Mouse (Mus musculus) forebrain, embryonic 12.5 days (tissue): ENCODE measurements around the gene Tmed10. TPM values are rescaled to one million over a fixed set of nuclear protein-coding genes. Genes with fewer than 3 reads are reported as not detected.

Experiments
- ATAC-seq: fragments of 200-750 bp; cut with Nextera tagmentation; 2 replicates; pipeline ENCODE4 v1.8.0; 2017; ENCODE audit warnings: moderate TSS enrichment; ENCODE audit not compliant: low FRiP score
- H3K27ac ChIP-seq: fragments of 300-500 bp; sonication (generic); 2 replicates; pipeline ENCODE4 v1.5.1; 2016; ENCODE audit warnings: mild to moderate bottlenecking
- H3K27me3 ChIP-seq: fragments of 300-500 bp; sonication (generic); 2 replicates; pipeline ENCODE4 v1.6.1; 2016; ENCODE audit warnings: mild to moderate bottlenecking
- H3K36me3 ChIP-seq: fragments of 300-500 bp; sonication (generic); replicated peaks from 2 replicates; pipeline ENCODE4 v1.6.1; 2016; ENCODE audit warnings: mild to moderate bottlenecking
- H3K4me1 ChIP-seq: fragments of 300-500 bp; sonication (generic); 2 replicates; pipeline ENCODE4 v1.6.1; 2016
- H3K4me2 ChIP-seq: fragments of 300-500 bp; sonication (generic); 2 replicates; pipeline ENCODE4 v1.6.1; 2016; ENCODE audit warnings: mild to moderate bottlenecking, moderate library complexity
- H3K4me3 ChIP-seq: fragments of 300-500 bp; sonication (generic); replicated peaks from 2 replicates; pipeline ENCODE4 v1.5.1; 2016; ENCODE audit warnings: mild to moderate bottlenecking
- H3K9ac ChIP-seq: fragments of 300-500 bp; sonication (generic); 2 replicates; pipeline ENCODE4 v1.6.1; 2016; ENCODE audit warnings: mild to moderate bottlenecking
- H3K9me3 ChIP-seq: fragments of 300-500 bp; sonication (generic); 2 replicates; pipeline ENCODE4 v1.6.1; 2016
- WGBS: fragments of 180-500 bp; shearing (Covaris S2); methylation state at CpG from one replicate; pipeline ENCODE4 v1.1.7; 2016; 5-methylcytosine and 5-hydroxymethylcytosine counted together
- polyA plus RNA-seq: library from polyadenylated mRNA; unstranded; fragments of >200 nt; fragmentation: Nextera tagmentation; extraction: Ambion mirVana; gene quantifications from 2 replicates; pipeline ENCODE4 v1.2.1, GENCODE M21; 2016

Tmed10 gene
- polyA plus RNA-seq, 1 experiment from 2014 or later = 208 TPM

- no peak for ATAC-seq
- no peak overlapping the region for H3K4me2 ChIP-seq
- WGBS = 84% methylated on average over 15 of the region's 15 CpGs
- no peak overlapping the region for H3K4me3 ChIP-seq
- no peaks in the 10 kb centered on the region for H3K36me3 ChIP-seq
- no peak overlapping the region for H3K9ac ChIP-seq
- H3K9me3 ChIP-seq = no peaks in the 10 kb centered on the region
- no peak overlapping the region for H3K27ac ChIP-seq
- H3K27me3 ChIP-seq = peaks cover 2% of the 10 kb centered on the region; the same call in 1 of the 2 replicates
- no peaks in the 10 kb centered on the region for H3K4me1 ChIP-seq
Observed at GRCm38 (mm10) chr12:85389204-85390185, 14.8 kb upstream of the Tmed10 start.

- Histone ChIP-seq H3K4me1 (no peaks in the 10 kb centered on the region), H3K4me2 (no peak overlapping the region), H3K27me3 (peaks cover 2% of the 10 kb centered on the region; the same call in 1 of the 2 replicates), H3K36me3 (no peaks in the 10 kb centered on the region), H3K9ac (no peak overlapping the region), H3K27ac (no peak overlapping the region), H3K4me3 (no peak overlapping the region), H3K9me3 (no peaks in the 10 kb centered on the region)
- no peak for ATAC-seq
- WGBS = 63% methylated on average over 5 of the region's 5 CpGs
Observed at GRCm38 (mm10) chr12:85385995-85386375, 11.3 kb upstream of the Tmed10 start.

GRCm38 (mm10) chr12:85385329-85385994 is 10.8 kb upstream of the Tmed10 start:
- Histone ChIP-seq H3K36me3 (no peaks in the 10 kb centered on the region), H3K27me3 (peaks cover 2% of the 10 kb centered on the region; the same call in 1 of the 2 replicates), H3K27ac (no peak overlapping the region), H3K9me3 (no peaks in the 10 kb centered on the region), H3K4me2 (no peak overlapping the region), H3K4me1 (no peaks in the 10 kb centered on the region), H3K9ac (no peak overlapping the region), H3K4me3 (no peak overlapping the region)
- 89% methylated on average over 10 of the region's 10 CpGs for WGBS
- no peak for ATAC-seq

DNA sequence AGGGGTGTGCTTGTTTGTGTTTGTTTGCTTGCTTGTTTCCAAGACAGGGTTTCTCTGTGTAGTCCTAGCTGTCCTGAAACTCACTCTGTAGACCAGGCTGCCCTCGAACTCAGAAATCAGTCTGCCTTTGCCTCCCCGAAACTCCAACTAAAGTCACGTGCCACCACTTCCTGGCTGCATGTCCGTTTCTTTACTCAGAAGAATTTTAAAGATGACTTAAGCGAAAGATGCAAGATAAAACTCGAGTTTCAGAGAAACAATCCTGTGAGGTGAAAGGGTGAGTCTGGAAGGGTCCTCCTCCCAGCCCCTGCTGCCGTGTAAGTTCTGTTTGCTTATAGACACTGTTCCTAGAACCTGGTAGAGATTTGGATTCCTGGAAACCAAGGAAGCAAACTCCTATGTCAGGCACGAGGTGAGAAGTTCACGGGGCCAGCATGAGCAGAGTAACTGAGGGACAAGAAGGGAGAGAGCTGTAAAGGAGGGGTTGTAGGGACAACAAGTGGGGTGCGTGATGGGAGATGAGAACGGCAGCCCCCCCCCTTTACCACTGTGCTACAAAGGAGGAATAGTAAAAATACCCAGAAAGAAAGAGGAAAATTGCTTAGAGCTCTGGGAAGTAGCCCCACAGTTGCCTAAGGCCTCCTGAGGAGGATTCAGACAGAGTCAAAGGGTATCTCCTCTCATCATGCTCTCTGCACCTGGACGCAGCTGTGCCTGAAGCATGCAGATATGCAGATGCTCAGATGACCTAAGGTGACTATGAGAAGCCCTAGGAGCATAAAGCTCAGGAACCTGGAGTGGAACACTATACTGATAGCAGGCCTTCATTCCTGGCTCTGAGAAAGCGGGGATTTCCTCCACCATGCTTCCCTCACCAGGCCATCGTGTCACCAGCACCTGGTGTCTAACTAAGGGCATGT is 8.4 kb upstream of the Tmed10 start:
- Histone ChIP-seq H3K4me1 (no peaks in the 10 kb centered on the region), H3K9ac (no peak overlapping the region), H3K27me3 (peaks cover 2% of the 10 kb centered on the region; the same call in 1 of the 2 replicates), H3K4me3 (no peak overlapping the region), H3K4me2 (no peak overlapping the region), H3K27ac (no peak overlapping the region), H3K36me3 (no peaks in the 10 kb centered on the region), H3K9me3 (no peaks in the 10 kb centered on the region)
- 81% methylated on average over 14 of the region's 14 CpGs for WGBS
- ATAC-seq = no peak

DNA sequence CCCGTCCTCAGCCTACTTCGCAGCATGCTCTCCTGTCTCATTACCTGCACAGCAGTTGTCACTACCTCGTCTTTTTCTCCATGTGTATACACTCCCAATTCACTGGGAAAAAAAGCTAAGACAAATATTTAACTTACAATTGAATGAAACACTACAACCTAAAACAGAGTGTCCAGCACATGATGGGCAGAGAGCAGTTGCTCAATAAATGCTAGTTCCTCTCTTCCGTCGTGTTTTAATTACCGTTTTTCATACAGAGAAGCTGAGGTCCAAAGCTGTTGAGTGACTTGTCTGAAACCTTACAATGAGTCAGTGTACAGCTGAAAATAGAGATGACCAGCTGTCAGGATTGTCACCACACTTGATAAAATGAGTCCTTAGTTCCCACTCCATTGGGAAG is 6.9 kb upstream of the Tmed10 start:
- WGBS = 88% methylated on average over 6 of the region's 6 CpGs
- Histone ChIP-seq H3K27me3 (peaks cover 2% of the 10 kb centered on the region; the same call in 1 of the 2 replicates), H3K9me3 (no peaks in the 10 kb centered on the region)

GRCm38 (mm10) chr12:85380942-85381341 is 6.3 kb upstream of the Tmed10 start:
- H3K36me3 ChIP-seq = no peaks in the 10 kb centered on the region
- H3K4me2 ChIP-seq = no peak overlapping the region
- no peak overlapping the region for H3K4me3 ChIP-seq
- H3K9me3 ChIP-seq = no peaks in the 10 kb centered on the region
- no peaks in the 10 kb centered on the region for H3K4me1 ChIP-seq
- ATAC-seq = no peak
- H3K9ac ChIP-seq = no peak overlapping the region
- no peak overlapping the region for H3K27ac ChIP-seq
- peaks cover 2% of the 10 kb centered on the region; the same call in 1 of the 2 replicates for H3K27me3 ChIP-seq
- 76% methylated on average over 7 of the region's 7 CpGs for WGBS

More for the DNA sequence above, 6.9 kb upstream of the Tmed10 start:
- Histone ChIP-seq H3K27ac (no peak overlapping the region), H3K9ac (no peak overlapping the region), H3K4me3 (no peak overlapping the region), H3K4me2 (no peak overlapping the region), H3K4me1 (no peaks in the 10 kb centered on the region), H3K36me3 (no peaks in the 10 kb centered on the region)
- ATAC-seq = no peak

GRCm38 (mm10) chr12:85380308-85380707 is 5.7 kb upstream of the Tmed10 start:
- no peaks in the 10 kb centered on the region for H3K4me1 ChIP-seq

GRCm38 (mm10) chr12:85378271-85378670 is 3.6 kb upstream of the Tmed10 start:
- Histone ChIP-seq H3K4me1 (peaks cover 4% of the 10 kb centered on the region), H3K4me3 (no peak overlapping the region), H3K36me3 (no peaks in the 10 kb centered on the region), H3K9me3 (no peaks in the 10 kb centered on the region), H3K27me3 (no peaks in the 10 kb centered on the region), H3K4me2 (no peak overlapping the region), H3K9ac (no peak overlapping the region), H3K27ac (no peak overlapping the region)
- ATAC-seq = no peak
- WGBS = 81% methylated on average over 2 of the region's 2 CpGs

More at GRCm38 (mm10) chr12:85380308-85380707, 5.7 kb upstream of the Tmed10 start:
- Histone ChIP-seq H3K4me2 (no peak overlapping the region), H3K27me3 (0 out of 2 replicates have a peak, but pooled peaks cover under 1% of the 10 kb centered on the region), H3K4me3 (no peak overlapping the region), H3K27ac (no peak overlapping the region), H3K9ac (no peak overlapping the region), H3K9me3 (no peaks in the 10 kb centered on the region), H3K36me3 (no peaks in the 10 kb centered on the region)
- 88% methylated on average over 1 of the region's 1 CpGs for WGBS
- no peak for ATAC-seq

DNA sequence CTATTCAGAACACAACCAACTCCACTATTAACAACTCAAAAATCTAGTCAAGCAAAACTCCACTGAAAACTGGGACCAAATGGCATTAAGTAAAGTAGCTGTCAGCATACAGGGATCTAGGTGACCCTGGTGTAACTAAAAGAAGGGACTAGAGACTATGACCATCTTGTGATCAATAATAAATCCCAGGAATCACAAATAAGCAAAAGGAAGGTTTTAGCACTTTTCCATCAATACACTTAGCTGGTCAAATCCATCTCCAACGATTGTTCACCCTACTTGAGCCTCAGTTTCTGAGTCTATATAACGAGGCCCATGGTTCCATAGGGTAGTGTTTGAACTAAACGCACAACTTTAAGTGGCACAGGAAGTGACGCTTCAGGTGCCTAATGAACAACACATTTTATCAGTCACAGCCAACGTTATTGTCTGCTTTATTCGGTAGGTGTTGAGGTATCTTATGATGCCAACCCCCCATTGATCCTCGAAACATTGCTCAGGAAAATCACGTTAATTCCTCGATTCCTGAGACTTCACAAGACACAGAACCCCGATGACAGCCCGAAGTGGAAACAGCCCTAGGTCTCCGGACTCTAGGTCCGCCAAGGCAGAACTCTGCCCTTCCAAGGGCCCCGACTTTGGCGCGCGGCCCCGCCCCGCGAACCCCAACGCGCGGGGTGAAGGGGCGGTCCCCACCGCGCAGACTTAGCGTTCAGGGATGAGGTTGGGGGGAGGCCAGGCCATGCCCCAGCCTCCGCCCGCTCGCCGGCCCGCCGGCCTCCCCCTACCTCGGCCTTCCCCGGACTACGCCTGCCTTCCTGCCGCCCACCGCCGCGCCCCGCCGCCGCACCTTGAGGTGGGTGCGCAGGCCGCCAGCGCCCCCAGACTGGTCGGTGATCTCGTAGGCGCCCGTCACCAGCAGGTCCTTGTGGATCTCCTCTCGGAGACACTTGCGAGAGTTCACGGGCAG is 771 bp downstream of the Tmed10 start:
- Histone ChIP-seq H3K36me3 (no peaks in the 10 kb centered on the region), H3K4me3 (peak overlapping the region; percentile 98), H3K9ac (peak overlapping the region; percentile 95), H3K9me3 (no peaks in the 10 kb centered on the region), H3K4me2 (peak overlapping the region; percentile 76), H3K4me1 (peaks cover 17% of the 10 kb centered on the region), H3K27me3 (no peaks in the 10 kb centered on the region), H3K27ac (peak overlapping the region; percentile 82)
- under 1% methylated on average over 51 of the region's 53 CpGs for WGBS
- peak; percentile 68 for ATAC-seq

- ATAC-seq = no peak
- Histone ChIP-seq H3K27me3 (no peaks in the 10 kb centered on the region), H3K9me3 (no peaks in the 10 kb centered on the region), H3K36me3 (no peaks in the 10 kb centered on the region), H3K4me3 (no peak overlapping the region), H3K9ac (no peak overlapping the region), H3K27ac (no peak overlapping the region), H3K4me2 (peak overlapping the region; percentile 31; the same call in 1 of the 2 replicates), H3K4me1 (peaks cover 21% of the 10 kb centered on the region)
- WGBS = 82% methylated on average over 8 of the region's 8 CpGs
Observed at GRCm38 (mm10) chr12:85372068-85372665, 2.5 kb downstream of the Tmed10 start.
